Mouse (Mus musculus): Measurements from ENCODE around the gene Prr23a2. TPM values are rescaled to one million over a fixed set of nuclear protein-coding genes. Genes with fewer than 3 reads are reported as not detected.
"Not testable (repeated sequence)": the region's sequence is repeated elsewhere in the genome, so short reads cannot be mapped to it uniquely, and the experiment has no call there.

Gene Prr23a2
- not detected in 2 replicates for polyA plus RNA-seq (2015; fragmentation: Nextera tagmentation; extraction: Ambion mirVana)

DNA sequence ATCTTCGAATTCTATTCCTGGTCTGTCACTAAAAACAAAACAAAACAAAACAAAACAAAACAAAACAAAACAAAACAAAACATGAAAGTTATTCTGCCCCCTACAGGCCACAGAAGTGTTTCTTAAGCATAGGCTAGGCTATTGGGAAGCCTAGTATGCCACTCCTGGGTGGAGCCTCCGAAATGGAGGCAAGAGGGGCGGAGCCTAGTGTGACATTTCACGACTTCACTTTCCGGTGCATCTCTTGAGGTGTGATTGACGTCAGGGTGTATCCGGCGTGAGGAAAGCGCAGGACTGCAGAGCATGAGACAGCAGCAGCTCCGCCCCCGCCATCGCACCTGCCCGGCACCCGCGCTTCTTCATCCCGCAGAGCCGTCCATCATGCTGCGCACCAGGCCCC is at the start of gene Prr23a2:
Gene Prr23a2, plus strand, starts transcription at position 285 of the 400 bp plus-strand sequence.
- no peak within 1 kb of the TSS for H3K27ac ChIP-seq (ENCODE audit: low read length)
- H3K27me3 ChIP-seq (ENCODE audit: insufficient read depth, low read length) = no peaks in the 10 kb centered on the region
- WGBS = 76% methylated on average over 18 of the region's 18 CpGs
- H3K9me3 ChIP-seq (ENCODE audit: low read length) = no peaks in the 10 kb centered on the region
- H3K4me3 ChIP-seq (ENCODE audit: low read length) = no peak within 1 kb of the TSS
- no peaks in the 10 kb centered on the region for H3K4me1 ChIP-seq (ENCODE audit: insufficient read depth, low read length)
- no peak for ATAC-seq (ENCODE audit: low FRiP score, low TSS enrichment)
- H3K36me3 ChIP-seq (ENCODE audit: insufficient read depth, low read length) = no peaks in the 10 kb centered on the region
- no peak within 1 kb of the TSS for H3K4me2 ChIP-seq (replicated peaks; ENCODE audit: low read depth, low read length)
- no peak within 1 kb of the TSS for H3K9ac ChIP-seq (replicated peaks; ENCODE audit: low read length)

DNA sequence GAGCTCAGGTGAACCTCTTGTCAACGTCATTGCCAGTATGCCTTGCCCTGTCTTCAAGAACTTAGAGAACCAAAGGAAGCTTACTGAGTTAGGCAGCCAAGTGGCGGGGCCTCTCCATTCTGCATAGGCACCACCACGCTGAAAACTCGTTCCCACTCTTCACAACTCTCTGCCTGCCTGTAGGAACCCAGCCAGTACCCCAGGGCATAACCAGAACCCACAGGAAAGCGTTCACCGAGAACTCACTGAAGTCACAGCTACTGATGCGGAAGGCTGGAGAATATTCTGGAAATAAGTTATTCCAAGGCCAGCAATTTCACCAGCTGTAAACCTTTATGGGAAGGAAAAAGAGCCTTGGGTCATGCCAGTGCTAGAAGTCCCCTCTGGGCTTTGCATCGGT is 48.7 kb upstream of the Prr23a2 start:
- Histone ChIP-seq H3K4me3 (ENCODE audit: low read length) (no peak overlapping the region), H3K4me2 (replicated peaks; ENCODE audit: low read depth, low read length) (no peak overlapping the region), H3K36me3 (ENCODE audit: insufficient read depth, low read length) (no peaks in the 10 kb centered on the region), H3K4me1 (ENCODE audit: insufficient read depth, low read length) (no peaks in the 10 kb centered on the region), H3K9ac (replicated peaks; ENCODE audit: low read length) (no peak overlapping the region), H3K9me3 (ENCODE audit: low read length) (no peaks in the 10 kb centered on the region), H3K27me3 (ENCODE audit: insufficient read depth, low read length) (no peaks in the 10 kb centered on the region), H3K27ac (ENCODE audit: low read length) (no peak overlapping the region)
- 76% methylated on average over 8 of the region's 8 CpGs for WGBS
- no peak for ATAC-seq (ENCODE audit: low FRiP score, low TSS enrichment)

DNA sequence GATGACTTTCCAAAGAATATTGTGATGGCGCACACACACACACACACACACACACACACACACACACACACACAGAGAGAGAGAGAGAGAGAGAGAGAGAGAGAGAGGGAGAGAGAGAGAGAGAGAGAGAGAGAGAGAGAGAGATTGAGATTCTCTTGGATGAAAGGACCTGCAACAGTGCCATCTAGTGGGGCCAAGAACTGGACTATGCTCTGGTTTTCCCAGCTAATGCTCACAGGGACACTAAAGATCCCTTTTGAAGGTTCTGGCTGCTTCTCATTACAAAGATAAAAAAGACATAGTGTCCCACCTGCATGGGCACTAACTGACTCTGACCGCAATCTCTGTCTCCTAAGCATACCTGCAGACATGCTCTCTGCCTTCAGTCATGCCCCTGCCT is 46.8 kb upstream of the Prr23a2 start:
- not testable (repeated sequence) for H3K4me3 ChIP-seq (ENCODE audit: low read length); H3K4me1 ChIP-seq (ENCODE audit: insufficient read depth, low read length); ATAC-seq (ENCODE audit: low FRiP score, low TSS enrichment); H3K4me2 ChIP-seq (replicated peaks; ENCODE audit: low read depth, low read length); H3K9ac ChIP-seq (replicated peaks; ENCODE audit: low read length); H3K27ac ChIP-seq (ENCODE audit: low read length); H3K36me3 ChIP-seq (ENCODE audit: insufficient read depth, low read length); H3K27me3 ChIP-seq (ENCODE audit: insufficient read depth, low read length); H3K9me3 ChIP-seq (ENCODE audit: low read length)
- WGBS = 67% methylated on average over 2 of the region's 2 CpGs

DNA sequence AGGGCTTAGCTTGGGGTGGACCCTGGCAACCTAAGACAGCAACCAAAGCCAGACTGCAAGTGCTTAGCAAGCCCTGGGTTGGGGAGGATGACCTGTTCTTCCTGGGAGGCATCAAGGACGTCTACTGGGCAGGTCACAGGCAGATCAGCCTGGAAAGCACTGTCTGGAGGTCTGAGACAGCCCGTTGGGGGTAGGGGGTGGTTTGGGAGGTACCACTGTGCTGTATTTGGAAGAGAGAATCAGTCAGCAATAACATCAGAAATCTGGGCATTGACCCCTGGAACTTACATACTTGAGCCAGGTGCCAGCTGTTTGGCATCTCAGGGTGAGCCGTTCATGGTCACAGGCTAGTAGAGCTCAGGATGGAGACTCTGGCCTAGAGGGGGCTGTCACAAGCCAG is 40.2 kb upstream of the Prr23a2 start:
- no peak overlapping the region for H3K27ac ChIP-seq (ENCODE audit: low read length)
- WGBS = 60% methylated on average over 3 of the region's 3 CpGs
- no peak overlapping the region for H3K9ac ChIP-seq (replicated peaks; ENCODE audit: low read length)
- H3K4me3 ChIP-seq (ENCODE audit: low read length) = no peak overlapping the region
- no peak overlapping the region for H3K4me2 ChIP-seq (replicated peaks; ENCODE audit: low read depth, low read length)
- H3K36me3 ChIP-seq (ENCODE audit: insufficient read depth, low read length) = no peaks in the 10 kb centered on the region
- no peak for ATAC-seq (ENCODE audit: low FRiP score, low TSS enrichment)
- H3K27me3 ChIP-seq (ENCODE audit: insufficient read depth, low read length) = no peaks in the 10 kb centered on the region
- no peaks in the 10 kb centered on the region for H3K4me1 ChIP-seq (ENCODE audit: insufficient read depth, low read length)
- no peaks in the 10 kb centered on the region for H3K9me3 ChIP-seq (ENCODE audit: low read length)

DNA sequence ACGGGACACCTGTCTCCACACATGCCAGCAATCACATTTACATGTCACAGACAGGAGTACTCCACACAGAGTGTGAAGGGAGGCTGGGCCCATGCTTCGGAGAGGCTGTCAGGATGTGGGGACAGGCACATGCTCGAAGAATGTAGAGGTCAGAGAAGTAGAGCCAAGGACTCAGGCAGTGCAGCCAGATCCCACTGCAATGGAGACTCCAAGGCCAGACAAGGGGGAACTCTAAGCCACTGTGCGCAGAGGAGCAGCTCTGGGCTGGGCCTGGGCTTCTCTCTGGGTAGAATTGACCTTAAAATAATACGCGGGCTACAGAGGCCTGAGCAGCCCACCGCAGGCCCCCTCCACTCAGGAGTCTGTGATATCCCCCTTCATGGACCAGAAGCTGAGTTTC is 38.7 kb upstream of the Prr23a2 start:
- Histone ChIP-seq H3K9me3 (ENCODE audit: low read length) (no peaks in the 10 kb centered on the region), H3K4me3 (ENCODE audit: low read length) (no peak overlapping the region), H3K27me3 (ENCODE audit: insufficient read depth, low read length) (no peaks in the 10 kb centered on the region), H3K27ac (ENCODE audit: low read length) (no peak overlapping the region), H3K4me1 (ENCODE audit: insufficient read depth, low read length) (no peaks in the 10 kb centered on the region), H3K9ac (replicated peaks; ENCODE audit: low read length) (no peak overlapping the region), H3K36me3 (ENCODE audit: insufficient read depth, low read length) (no peaks in the 10 kb centered on the region), H3K4me2 (replicated peaks; ENCODE audit: low read depth, low read length) (no peak overlapping the region)
- 83% methylated on average over 7 of the region's 7 CpGs for WGBS
- no peak for ATAC-seq (ENCODE audit: low FRiP score, low TSS enrichment)

DNA sequence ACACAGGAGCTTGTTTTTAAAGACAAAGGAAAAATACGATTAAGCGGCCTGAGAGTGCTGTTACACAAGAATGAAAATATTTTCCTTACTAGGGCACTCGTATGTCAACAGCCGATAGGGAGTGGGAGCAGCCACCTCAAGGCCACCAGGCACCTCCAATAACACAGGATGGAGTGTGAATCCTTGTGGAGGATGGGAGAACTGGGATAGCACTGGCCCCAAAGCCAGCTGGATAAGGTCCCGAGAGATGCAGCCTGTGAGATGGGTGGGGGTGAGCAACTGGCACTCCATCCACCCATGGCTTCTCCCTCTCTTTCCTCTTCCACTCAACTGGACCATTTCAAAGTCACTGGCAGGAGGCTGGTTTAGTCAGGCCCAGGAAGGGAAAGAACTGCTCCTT is 37.3 kb upstream of the Prr23a2 start:
- no peak overlapping the region for H3K27ac ChIP-seq (ENCODE audit: low read length)
- no peak for ATAC-seq (ENCODE audit: low FRiP score, low TSS enrichment)

DNA sequence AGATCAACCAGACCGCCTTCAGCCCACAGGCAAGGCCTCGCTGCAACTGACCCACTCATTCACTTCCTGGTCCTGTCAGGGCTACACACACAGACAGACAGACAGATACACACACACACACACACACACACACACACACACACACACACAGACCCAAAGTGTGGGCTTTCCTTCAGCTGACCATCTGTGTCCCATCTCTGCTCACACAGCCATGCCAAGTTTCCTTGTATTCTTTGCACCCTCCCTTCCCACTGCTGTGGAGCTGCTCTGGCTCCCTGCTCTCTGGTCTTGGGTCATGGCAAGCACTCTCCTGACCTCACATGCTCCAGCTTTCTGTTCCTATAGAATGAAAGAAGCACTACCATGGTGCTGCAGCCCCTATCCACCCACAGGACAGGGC is 36.8 kb upstream of the Prr23a2 start:
- no peak overlapping the region for H3K27ac ChIP-seq (ENCODE audit: low read length)
- H3K9ac ChIP-seq (replicated peaks; ENCODE audit: low read length) = no peak overlapping the region
- H3K36me3 ChIP-seq (ENCODE audit: insufficient read depth, low read length) = no peaks in the 10 kb centered on the region
- H3K4me3 ChIP-seq (ENCODE audit: low read length) = no peak overlapping the region
- WGBS = 74% methylated on average over 2 of the region's 2 CpGs
- peaks cover 8% of the 10 kb centered on the region; the same call in 1 of the 2 replicates for H3K9me3 ChIP-seq (ENCODE audit: low read length)
- H3K4me1 ChIP-seq (ENCODE audit: insufficient read depth, low read length) = no peaks in the 10 kb centered on the region
- H3K27me3 ChIP-seq (ENCODE audit: insufficient read depth, low read length) = no peaks in the 10 kb centered on the region
- no peak for ATAC-seq (ENCODE audit: low FRiP score, low TSS enrichment)
- H3K4me2 ChIP-seq (replicated peaks; ENCODE audit: low read depth, low read length) = no peak overlapping the region

More for the DNA sequence above, 37.3 kb upstream of the Prr23a2 start:
- H3K9me3 ChIP-seq (ENCODE audit: low read length) = peaks cover 8% of the 10 kb centered on the region; the same call in 1 of the 2 replicates
- no peaks in the 10 kb centered on the region for H3K4me1 ChIP-seq (ENCODE audit: insufficient read depth, low read length)
- H3K4me2 ChIP-seq (replicated peaks; ENCODE audit: low read depth, low read length) = no peak overlapping the region
- 25% methylated on average over 5 of the region's 5 CpGs for WGBS
- no peaks in the 10 kb centered on the region for H3K27me3 ChIP-seq (ENCODE audit: insufficient read depth, low read length)
- H3K36me3 ChIP-seq (ENCODE audit: insufficient read depth, low read length) = no peaks in the 10 kb centered on the region
- H3K9ac ChIP-seq (replicated peaks; ENCODE audit: low read length) = no peak overlapping the region
- H3K4me3 ChIP-seq (ENCODE audit: low read length) = no peak overlapping the region

DNA sequence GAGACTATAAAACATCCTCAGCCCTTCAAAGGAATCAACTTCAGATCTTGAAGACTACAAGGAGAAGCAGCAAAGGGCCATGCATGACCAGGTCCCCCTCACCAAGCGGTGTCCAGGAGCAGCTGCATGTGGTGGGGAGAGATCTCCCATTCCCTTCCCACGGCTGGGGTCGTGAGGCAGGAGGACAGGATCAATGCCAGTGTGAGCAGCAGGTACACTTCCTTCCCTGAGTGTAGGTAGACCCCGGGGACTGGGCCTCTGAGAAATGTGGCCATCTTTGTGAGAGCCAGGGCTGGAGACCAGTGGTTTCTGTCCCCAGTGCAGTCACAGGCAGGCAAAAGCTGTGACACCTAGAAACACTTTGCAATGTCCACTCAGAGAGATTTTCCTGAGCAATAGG is 35.8 kb upstream of the Prr23a2 start:
- Histone ChIP-seq H3K4me2 (replicated peaks; ENCODE audit: low read depth, low read length) (no peak overlapping the region), H3K4me1 (ENCODE audit: insufficient read depth, low read length) (no peaks in the 10 kb centered on the region), H3K9ac (replicated peaks; ENCODE audit: low read length) (no peak overlapping the region), H3K36me3 (ENCODE audit: insufficient read depth, low read length) (no peaks in the 10 kb centered on the region), H3K9me3 (ENCODE audit: low read length) (peaks cover 8% of the 10 kb centered on the region; the same call in 1 of the 2 replicates), H3K4me3 (ENCODE audit: low read length) (no peak overlapping the region), H3K27me3 (ENCODE audit: insufficient read depth, low read length) (no peaks in the 10 kb centered on the region), H3K27ac (ENCODE audit: low read length) (no peak overlapping the region)
- WGBS = 95% methylated on average over 4 of the region's 4 CpGs
- ATAC-seq (ENCODE audit: low FRiP score, low TSS enrichment) = no peak

DNA sequence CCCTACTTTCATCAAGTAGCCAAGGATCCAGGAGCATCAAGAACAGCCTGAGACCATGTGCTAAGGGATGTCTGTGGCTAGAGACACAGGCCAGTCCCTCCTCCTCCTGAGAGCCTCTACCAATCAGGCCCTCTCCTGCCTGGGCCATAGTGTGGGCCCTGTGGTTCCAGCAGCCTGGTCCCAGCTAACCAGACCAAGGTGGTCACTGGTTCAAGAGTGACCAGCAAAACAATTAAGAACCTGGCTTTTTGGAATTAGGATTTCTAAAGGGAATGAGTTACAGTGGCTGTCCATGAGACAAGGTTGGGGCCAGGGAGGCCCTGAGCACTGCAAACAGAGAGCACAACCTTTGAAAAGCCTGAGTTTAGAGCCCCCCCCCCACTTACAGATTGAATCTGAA is 35.2 kb upstream of the Prr23a2 start:
- Histone ChIP-seq H3K9me3 (ENCODE audit: low read length) (peaks cover 8% of the 10 kb centered on the region; the same call in 1 of the 2 replicates), H3K4me3 (ENCODE audit: low read length) (no peak overlapping the region), H3K36me3 (ENCODE audit: insufficient read depth, low read length) (no peaks in the 10 kb centered on the region), H3K4me2 (replicated peaks; ENCODE audit: low read depth, low read length) (no peak overlapping the region), H3K27ac (ENCODE audit: low read length) (no peak overlapping the region), H3K9ac (replicated peaks; ENCODE audit: low read length) (no peak overlapping the region), H3K4me1 (ENCODE audit: insufficient read depth, low read length) (no peaks in the 10 kb centered on the region), H3K27me3 (ENCODE audit: insufficient read depth, low read length) (no peaks in the 10 kb centered on the region)
- no peak for ATAC-seq (ENCODE audit: low FRiP score, low TSS enrichment)

DNA sequence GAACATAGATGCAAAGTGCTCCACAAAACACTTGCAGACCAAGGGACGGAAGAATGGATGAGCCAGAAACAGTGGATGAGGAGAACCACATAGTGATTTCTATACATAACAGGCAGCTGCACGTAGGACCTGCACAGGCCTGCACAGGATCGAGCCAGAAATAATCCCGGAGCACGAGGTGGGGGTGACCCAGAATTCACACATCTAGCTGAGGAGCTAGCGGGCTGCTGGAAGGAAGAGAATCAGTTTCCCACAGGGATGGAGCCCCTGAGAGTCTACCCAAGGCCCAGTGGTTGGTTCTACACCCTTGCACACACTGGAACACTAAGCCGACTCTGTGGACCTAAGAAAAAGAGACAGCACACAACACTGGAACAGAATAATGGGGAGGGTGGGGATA is 32.5 kb upstream of the Prr23a2 start:
- Histone ChIP-seq H3K9ac (replicated peaks; ENCODE audit: low read length) (no peak overlapping the region), H3K4me3 (ENCODE audit: low read length) (no peak overlapping the region), H3K4me1 (ENCODE audit: insufficient read depth, low read length) (no peaks in the 10 kb centered on the region), H3K27me3 (ENCODE audit: insufficient read depth, low read length) (no peaks in the 10 kb centered on the region), H3K9me3 (ENCODE audit: low read length) (peaks cover 8% of the 10 kb centered on the region; the same call in 1 of the 2 replicates), H3K27ac (ENCODE audit: low read length) (no peak overlapping the region), H3K4me2 (replicated peaks; ENCODE audit: low read depth, low read length) (no peak overlapping the region), H3K36me3 (ENCODE audit: insufficient read depth, low read length) (no peaks in the 10 kb centered on the region)
- 92% methylated on average over 7 of the region's 7 CpGs for WGBS
- ATAC-seq (ENCODE audit: low FRiP score, low TSS enrichment) = no peak

Measured in kidney, embryonic 16.5 days (tissue).